Mouse (Mus musculus): ENCODE data around the gene Rnaset2b.
"Not testable (repeated sequence)": the region's sequence is repeated elsewhere in the genome, so short reads cannot be mapped to it uniquely, and the experiment has no call there.

Gene Rnaset2b

DNA sequence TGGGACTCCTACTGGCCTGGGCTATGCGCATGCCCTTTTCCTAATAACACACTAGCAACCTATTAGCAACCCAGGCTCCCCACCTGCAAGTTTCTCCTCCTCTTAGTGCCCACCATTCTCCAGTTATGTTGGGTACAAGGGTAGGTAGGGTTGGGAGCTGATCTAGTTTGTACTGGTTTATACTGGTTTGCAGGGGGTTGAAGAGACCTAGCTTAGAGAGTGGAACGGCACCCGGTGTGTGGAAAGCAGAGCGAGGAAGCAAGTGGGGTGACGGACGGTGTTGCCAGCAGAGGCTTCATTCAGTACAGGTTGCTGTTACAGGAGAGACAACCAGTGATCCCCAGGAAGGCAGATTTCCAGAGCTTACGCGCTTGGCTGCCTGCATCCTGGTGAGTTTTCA is at the start of gene Rnaset2b:
Gene Rnaset2b, plus strand, starts transcription at position 301 of the 400 bp plus-strand sequence.
- DNase-seq (ENCODE audit: low spot score) = not testable (repeated sequence)

DNA sequence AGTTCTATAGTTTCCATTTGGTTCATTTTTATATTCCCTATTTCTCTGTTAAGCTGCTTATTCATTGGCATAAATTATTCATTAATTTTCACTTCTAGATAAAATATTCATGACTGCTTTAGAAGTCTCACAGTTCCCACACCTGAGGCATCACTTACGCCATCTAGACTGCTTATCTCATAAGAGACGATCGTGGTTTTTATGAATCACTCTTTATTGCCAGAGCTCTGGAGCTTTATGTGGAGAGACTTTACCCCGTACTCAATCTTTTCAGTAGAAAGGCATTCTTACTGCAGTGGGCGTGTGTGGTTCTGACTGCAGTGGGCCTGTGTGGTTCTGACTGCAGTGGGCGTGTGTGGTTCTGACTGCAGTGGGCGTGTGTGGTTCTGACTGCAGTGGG is 38.8 kb upstream of the Rnaset2b start:
- DNase-seq (ENCODE audit: low spot score) = not testable (repeated sequence)

DNA sequence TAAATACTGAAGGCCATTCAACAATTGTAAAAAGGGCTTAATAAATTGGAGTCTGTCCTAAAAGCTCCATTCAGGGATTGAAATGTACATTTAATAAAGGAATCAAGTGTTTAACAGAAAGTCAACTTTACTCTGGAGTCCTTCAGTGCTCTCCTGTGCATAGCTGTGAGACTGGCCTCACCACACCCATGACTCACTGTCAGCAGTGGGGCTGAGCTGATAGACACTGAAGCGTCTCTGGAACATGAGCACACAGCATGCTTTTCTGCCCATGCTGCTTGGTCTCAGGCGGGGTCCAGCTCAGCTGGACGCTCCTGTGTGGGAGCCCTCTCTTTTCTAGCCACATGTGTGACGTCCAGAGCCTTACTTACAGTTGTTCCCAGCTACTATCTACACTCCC is 27.9 kb upstream of the Rnaset2b start:
- DNase-seq (ENCODE audit: low spot score) = not testable (repeated sequence)

DNA sequence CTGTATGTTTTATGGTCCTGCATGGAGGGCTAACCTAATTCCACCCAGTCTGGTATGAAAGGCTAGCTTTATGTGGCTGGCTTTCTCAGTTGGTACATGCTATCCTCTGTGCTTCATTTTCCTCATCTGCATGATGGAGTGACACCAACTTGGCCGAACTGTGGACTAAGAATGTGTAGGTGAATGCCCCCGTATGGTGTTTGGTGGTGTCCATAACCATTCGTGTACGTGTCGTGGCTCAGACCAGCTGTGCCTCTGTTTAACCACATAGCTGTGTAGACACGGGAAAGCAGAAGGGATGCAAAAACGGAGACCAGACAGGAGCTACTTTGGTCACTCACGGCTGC is 22.8 kb upstream of the Rnaset2b start:
- not testable (repeated sequence) for DNase-seq (ENCODE audit: low spot score)

DNA sequence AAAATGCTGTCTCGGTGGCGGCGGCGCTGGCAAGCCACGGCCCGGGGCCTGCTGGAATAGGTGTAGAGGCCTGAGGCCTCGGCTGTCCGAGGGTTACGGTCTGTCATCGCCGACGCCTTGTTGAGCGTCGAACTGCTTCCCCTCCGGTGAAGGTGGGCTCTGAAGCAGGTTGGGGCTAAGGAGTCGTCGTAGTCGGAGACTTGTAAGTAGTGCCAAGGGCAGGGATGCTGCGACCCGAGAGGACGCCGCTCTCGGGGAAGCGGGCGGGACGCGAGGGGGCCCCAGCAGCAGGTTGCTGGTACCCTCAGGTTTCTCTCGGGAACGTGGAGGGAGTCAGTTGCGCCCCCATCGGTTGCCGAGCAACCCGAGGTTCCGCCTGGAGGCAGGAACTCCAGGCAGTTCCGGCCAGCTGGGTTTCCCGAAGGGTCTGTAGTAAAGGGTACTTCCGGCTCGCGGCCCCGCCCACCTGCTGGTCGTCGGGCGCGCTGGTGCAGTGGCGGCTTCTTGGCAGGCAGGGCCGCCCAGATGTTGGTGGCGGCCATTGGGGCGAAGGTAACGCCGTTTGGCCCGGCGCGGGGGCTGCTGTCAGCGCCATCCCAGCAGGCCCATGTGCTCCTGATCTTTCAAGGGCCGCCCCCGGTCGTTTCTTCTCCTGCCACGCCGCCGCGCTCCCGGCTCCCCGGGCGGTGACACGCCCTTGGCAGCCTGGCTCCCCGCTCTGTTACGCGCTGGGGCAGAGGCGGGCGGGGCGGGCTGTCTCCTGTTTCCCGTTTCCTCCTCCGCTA is 22.3 kb upstream of the Rnaset2b start, which contains the start of gene Rsph3b:
Gene Rsph3b, minus strand, starts transcription at position 699 of the 785 bp plus-strand sequence.
- DNase-seq (ENCODE audit: low spot score) = peak; percentile 88

DNA sequence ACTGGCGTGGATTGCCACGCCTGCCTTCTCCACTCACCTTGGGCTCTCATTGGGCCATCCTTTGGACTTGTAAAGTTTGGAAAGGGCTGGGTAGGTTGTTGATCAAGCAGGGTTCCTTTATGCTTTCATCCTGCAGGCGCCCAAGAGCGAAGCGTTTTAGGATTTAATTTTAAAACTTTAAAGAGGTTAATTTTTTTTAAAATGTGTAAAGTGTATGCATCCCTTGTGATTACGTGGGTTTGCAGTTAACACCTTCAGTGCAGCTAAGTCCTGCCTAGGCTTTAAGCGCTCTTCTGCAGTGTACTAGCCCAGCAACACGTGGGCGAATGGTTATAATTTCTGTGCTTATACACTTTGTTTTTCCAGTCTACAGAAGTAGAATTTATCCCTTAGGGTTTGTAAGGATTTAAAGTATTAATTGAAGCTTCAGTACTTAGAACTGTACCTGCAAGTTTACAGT is 21.6 kb upstream of the Rnaset2b start:
- DNase-seq (ENCODE audit: low spot score) = not testable (repeated sequence)

DNA sequence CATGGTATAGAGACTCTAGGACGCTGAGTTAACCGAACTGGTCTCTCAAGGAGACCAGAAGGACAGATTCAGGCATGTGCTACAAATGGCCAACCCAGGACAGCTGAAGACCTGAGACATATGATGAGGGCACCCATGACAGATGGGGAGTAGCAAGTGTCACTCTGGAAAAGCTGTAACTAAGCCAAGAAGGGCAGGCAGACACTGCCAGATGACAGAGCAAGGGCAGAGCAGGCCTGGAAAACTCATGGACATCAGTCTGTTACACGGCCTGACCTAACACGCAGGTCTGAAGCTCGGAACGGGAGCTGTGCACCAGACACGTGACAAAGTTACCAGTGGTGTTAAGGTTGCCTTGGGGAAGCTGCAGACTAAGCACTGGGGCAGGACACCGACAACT is 11.6 kb upstream of the Rnaset2b start:
- DNase-seq (ENCODE audit: low spot score) = not testable (repeated sequence)

DNA sequence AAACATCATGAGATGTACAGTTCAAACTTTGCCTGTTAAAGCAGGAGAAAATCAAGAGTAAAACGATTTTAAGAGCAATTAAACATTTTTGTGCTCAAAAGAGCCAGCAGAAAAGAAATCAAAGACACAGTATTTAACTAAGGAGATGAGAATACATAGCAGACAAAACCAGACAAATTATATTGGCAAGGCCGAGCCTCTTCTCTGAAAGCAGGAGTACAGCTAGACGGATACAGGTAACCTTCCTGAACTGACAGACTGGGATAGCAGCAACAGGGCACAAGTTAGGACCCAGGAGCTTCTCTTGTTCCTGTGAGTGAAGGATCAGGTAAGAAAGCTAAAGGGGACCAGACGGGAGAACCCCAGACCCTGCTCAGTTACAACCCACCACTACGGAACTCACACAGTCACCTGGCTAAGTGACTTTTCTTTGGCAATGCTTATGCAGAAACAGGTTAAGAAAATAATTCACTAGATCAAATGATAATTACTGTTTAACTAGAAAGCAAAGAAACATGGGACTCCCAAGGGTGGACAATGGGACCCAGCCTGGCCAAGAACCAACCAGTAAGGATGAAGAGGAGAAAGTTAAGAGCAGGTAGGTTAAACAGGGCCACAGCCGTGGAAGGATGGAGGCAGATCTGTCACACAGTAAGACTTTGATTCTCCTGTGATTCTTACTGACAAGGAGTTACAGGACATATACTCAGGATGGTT is 10.7 kb upstream of the Rnaset2b start:
- DNase-seq (ENCODE audit: low spot score) = not testable (repeated sequence)

DNA sequence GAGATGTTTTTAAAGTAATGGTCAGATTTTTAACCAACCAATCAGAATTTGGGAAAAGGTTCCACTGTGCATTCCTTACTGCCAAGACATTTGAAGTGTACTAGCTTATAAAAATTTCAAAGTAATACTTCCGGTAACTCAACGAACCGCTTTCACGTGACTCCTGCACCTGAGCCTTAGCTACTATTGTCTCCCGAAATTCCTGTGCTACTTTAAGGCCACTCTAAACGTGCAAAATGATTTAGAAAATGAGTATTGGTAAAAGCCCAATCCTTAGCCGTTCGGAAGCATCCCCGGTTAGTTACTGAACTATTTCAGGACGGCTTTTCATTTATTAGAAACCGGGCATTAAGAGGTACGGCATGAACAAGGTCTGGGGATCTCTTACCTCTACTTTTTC is 10.1 kb upstream of the Rnaset2b start:
- not testable (repeated sequence) for DNase-seq (ENCODE audit: low spot score)

DNA sequence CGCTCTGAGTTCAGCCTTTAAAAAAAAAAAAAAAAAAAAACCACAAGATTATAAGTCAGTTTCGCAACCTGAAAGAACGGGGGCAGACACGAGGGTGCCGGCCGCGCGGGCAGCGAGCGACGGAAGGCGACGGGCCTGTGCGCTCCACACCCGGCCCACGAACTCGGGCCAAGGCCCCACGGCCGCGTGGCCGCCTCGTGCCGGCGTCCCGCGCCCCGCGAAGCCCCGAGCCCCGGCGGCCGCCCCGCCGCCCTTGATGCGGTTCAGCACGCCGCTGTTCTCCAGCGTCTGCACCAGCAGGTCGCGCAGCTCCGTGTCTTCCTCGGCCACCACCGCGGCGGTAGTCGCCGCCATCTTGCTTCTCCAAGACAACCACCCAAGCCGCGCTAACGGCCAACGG is 9.7 kb upstream of the Rnaset2b start, which contains the start of gene Tagap1:
Gene Tagap1, minus strand, starts transcription at position 381 of the 400 bp plus-strand sequence.
- peak; percentile 60 for DNase-seq (ENCODE audit: low spot score)

DNA sequence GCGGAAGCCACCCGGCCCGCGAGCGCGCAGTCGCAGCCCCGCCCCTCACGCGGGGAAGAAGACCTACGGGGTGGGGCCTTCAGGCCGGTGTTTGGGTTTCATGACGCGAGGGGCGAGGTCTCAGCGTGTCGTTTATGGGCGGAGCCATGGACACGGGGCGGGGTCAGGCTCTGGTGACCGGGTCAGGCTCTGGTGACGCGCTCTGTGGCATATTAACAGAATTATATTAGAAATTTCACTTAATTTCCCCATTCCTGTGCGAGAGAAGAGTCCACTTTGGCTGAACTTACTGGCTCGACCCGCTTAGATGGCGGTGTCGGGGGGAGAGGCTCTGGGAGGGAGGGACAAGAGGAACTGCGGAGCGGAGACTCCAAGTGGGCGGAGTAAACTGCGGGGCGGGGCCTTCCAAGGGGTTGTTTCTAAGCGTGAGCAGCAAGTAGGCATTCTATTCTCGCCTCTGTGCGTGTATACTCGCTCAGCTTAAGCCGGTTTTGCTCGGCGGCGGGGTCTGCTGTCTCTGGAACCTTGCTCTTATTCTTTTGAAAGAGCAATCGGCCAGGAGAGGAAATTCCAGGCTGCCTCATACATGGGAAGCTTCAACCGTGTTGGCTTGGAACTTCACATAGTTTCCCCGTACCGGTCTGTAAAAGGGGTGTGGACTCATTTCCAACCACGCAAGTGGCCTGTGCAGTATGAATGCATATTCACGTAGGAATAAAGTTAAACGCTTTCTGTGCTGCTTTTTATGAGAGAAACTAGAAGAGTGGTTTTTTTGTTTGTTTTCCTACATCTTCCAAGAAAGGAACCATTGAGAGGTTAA is 9.0 kb upstream of the Rnaset2b start:
- peak; percentile 40 for DNase-seq (ENCODE audit: low spot score)

DNA sequence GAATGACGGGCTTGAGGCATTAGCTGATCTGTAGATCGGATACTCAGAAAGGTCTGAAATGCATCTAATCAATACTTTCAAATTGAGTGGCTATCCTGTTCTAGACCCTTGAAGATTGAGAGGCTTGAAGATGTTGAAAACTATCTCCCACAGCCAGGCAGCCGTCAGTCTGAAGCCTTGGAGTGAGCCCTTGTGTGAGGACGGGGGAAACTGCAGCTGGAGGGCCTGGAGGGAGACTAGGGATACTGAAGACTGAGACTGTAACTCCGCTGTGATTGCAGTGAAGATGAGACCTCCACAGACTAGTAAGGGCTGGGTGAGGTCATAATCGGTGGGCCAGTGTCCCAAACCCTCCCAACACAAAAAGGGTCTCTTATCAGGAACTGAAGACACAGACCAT is 8.1 kb upstream of the Rnaset2b start:
- DNase-seq (ENCODE audit: low spot score) = not testable (repeated sequence)

DNA sequence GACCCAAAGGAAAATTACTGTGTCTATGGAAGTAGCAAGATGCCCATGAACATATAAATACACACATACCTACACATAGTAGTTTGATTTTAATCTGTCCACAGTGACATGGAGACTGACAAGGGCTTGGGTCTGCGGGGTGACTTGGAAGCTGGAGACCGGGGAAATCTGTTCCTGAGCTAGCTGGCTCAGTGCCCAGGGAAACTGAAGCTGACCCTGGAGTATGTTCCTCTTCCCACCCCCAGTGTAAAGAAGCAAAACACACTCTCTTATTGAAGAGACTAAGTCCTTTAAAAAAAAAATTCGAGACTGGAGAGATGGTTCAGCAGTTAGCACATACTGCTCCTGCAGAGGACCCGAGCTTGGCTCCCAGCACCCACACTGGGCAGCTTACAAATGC is 7.5 kb upstream of the Rnaset2b start:
- not testable (repeated sequence) for DNase-seq (ENCODE audit: low spot score)

DNA sequence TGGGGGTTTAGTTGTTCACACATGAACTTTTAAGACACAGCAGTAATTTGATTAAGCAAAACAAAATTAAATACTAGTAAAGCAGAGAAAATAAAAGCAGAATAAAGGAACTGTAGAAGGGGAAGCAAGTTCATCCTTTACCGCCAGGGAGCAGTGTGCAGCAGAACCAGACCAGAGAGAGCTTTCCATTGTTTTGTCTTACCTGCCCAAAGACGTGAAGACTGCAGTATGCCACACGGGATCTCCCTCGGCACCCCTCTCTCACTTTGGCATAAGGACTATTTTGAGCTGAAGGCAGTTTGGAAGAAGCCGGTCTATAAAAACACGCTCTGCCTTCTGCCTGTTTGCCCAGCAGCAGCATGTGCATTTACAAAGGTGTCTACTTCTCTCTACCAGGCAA is 5.1 kb upstream of the Rnaset2b start:
- not testable (repeated sequence) for DNase-seq (ENCODE audit: low spot score)

DNA sequence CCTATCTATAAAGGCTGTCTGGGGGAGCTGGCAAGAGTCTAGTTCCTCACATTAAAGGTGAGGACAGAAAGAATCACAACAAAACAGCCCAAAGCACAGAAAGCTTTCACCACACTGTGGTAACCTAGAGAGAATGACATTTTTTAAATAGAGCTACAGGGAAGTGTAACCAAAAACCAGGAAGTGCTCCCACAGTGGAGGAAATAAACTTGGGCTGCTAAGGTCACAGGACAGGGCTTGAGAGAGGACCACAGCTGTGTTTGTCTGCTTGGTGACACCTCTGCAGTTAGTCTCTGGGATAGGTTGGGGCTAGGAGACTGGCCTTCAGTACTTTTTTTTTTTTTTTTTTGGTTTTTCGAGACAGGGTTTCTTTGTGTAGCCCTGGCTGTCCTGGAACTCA is 2.8 kb upstream of the Rnaset2b start:
- not testable (repeated sequence) for DNase-seq (ENCODE audit: low spot score)

DNA sequence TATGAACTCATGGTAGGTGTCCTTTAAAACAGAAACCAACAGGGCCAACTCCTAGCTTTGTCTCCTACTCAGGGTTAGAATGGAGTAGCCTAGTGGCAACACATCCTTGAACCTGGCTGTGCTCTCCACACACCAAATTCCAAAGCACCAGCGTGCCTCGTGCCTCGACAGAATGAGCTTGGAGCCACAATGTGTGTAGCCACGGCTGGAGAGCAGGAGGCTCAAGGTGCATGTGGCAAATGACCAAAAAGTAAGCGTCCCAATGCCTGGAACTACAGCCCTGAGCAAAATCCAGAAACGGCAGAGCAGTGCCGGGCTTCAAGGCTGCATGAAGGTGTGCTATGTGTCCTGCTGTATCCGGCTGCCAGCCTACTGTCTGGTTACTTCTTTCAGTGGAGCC is 804 bp downstream of the Rnaset2b start:
- not testable (repeated sequence) for DNase-seq (ENCODE audit: low spot score)

DNA sequence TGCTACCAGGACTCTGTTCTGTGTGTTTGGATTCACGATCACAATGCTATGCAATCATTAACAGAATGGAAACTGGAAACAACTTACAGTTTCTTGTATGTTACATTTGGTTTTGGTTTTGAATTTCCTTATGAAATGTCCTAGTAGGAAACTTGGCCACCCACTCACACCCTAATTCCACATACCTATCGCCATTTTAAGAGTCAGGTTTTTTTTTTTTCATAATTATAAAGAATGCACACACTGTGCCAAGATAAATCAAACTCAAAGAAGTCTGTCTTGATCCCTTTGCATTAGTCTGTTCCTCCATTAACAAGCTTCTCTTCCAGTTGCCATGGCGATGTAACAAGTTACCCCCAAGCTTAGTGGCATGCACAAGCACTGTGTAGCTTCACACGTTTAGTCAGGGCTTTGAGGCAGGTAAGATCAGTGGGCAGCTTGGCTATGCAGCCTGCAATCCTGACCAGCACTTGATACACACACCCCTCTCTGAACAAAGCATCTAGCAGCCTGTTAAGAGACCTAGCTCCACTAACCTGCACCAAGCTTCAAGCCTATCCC is 2.5 kb downstream of the Rnaset2b start:
- DNase-seq (ENCODE audit: low spot score) = not testable (repeated sequence)

DNA sequence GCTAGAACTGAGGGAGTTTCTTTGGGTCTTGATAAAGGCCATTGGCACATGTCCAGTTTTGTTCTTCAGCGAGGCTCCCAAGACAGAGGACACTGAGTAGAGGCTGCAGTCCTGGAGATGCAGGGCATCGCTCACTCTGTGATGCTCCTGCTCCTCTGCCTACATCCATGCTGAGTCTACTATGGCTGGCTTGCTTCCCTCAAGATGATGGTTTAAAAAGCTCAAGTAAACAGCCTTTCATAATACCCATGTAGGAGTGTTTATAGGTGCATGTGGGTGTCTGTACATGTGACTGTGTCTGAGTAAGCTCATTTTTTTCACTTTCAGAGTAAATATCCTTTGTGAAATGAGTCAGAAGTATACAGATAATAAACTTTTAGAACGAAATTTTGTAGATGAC is 4.6 kb downstream of the Rnaset2b start:
- not testable (repeated sequence) for DNase-seq (ENCODE audit: low spot score)

DNA sequence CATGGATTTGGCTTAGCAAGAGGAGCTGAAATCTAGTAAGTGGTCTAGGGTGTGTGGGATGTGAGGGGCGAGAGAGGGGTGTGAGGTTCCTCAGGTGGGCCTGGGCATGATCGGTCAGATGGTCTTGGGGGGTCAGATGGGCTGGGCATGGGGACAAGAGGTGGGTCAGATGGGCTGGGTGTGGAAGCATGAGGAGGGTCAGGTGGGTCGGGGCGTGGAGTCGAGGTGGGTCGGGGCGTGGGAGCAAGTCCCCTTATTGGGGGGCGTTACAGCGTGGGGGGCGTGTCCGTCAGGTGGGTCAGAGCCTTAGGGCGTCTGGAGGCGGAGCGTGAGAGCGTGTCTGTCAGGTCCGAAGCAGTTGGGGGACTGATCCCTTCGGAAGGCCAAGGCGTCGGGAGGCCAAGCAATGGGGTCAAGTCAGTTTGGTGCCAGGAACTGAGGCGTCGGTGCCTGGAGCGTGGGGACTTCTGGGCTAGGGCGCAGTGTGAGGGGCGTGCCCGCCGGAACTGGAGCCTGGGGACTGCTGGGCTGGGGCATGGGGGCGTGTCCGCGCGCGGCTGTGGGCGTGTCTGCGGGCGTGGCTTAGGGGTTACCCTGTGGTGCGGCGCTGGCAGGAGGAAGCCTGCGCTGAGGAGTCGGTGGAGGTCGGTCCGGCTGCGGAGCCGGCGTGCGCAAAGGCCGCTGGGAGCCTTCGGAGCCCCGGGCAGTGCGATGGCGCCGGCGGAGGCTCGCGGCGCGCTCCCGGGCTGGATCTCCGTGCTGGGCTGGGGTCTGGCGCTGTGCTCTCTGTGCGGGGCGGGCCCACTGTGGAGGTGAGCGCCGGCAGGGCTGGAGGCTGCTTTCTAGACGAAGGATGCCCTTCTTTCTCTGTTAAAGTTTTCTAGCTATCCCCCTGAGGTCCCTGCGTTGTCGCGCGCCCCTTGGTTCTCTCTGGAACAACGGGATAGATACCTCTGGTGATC is 8.1 kb downstream of the Rnaset2b start, which contains the start of gene Gm49721:
Gene Gm49721, plus strand, starts transcription at position 618 of the 962 bp plus-strand sequence.
- peak; percentile 77 for DNase-seq (ENCODE audit: low spot score)

DNA sequence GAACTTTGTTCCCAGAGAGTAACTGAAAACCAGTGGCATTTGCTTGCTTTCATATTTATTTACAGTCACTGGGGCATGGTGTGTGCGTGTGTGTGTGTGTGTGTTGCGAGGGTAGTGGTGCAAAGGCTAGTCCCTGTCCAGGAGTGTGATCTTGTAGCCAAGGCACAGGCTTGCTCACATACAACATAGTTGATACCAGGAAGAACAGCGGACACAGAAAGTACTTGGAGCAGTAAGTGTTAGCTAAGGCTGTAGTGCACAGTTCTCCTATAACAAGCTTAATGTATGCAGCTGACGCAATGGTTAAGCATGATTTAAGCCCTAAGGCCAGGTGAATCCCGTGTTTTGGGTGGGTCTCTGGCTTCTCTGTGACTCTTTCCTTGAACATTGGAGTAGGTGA is 8.9 kb downstream of the Rnaset2b start:
- DNase-seq (ENCODE audit: low spot score) = not testable (repeated sequence)
